ENCODE assay signal across 17 mouse cellular contexts in the genomic region with DNA sequence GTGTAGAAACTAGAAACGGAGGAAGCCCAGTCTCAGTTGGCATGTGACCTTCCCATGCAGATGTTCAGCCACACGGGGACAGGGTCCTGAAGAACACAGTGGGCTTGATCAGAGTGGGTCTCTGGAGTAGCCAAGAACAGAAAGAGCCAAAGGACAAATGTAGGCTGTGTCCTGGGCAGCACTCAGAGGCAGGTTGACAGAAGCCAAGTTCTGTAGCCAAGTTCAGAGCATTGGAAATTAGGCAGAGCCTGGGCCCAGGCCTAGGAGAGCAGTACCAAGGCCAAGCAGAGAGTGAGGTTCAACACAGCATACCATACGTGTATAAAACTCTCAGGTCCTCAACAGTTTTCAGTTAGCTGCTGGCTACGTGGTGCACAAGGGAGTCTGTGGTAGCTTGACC.
A peak's percentile ranks its signal among the peaks of the same experiment; 100 is the strongest.
DNase-seq lines count a peak whose midpoint lies in the region; TF ChIP-seq lines count a peak whose summit lies in the region.
"Had no signal": no experiment of that assay in that cellular context is flagged by ENCODE, and none has a peak within 500 bp of the region (broad histone marks: within the 10 kb centered on the region; RNA-seq: fewer than 3 reads in every experiment).

No protein-coding gene starts in this region.

- no peak overlapping the region for H3K4me3 ChIP-seq in layer of hippocampus, adult 2 months
- H3K4me3 ChIP-seq: hindbrain, embryonic 15.5 days; kidney, embryonic 15.5 days; limb, embryonic 10.5 days; midbrain, embryonic 12.5 days had no signal

- no peak for TF ChIP-seq CTCF in layer of hippocampus, adult 2 months (conservative IDR thresholded peaks at IDR 0.05)

- DNase-seq in cerebellum, adult 9-10 months, result peak; percentile 30
- no peak for DNase-seq in cerebellum, postnatal 4 days (ENCODE audit: low spot score in 2 of 2)
- peak; percentile 23 for DNase-seq in gastrocnemius, postnatal 25 days
- DNase-seq in gastrocnemius, postnatal 10 days, result no peak
- no peak for DNase-seq in layer of hippocampus, adult 2 months (ENCODE audit: low spot score in 2 of 2)
- no peak for DNase-seq in layer of hippocampus, postnatal 25 days (ENCODE audit: extremely low spot score in 1 of 2, low spot score in 1 of 2)
- peak; percentile 36 to 37 for DNase-seq in cerebellum, postnatal 25 days
- DNase-seq: adrenal gland, postnatal 36 days; kidney, postnatal 4 days; liver, postnatal 0 days; lung, postnatal 10 days; spleen, adult 18-20 months; thymus, postnatal 36 days had no signal

- peak overlapping the region; percentile 54; the same call in 1 of the 2 replicates for H3K27ac ChIP-seq in layer of hippocampus, adult 2 months
- H3K27ac ChIP-seq: hindbrain, embryonic 15.5 days; kidney, embryonic 15.5 days; limb, embryonic 10.5 days; midbrain, embryonic 12.5 days had no signal

Comparison
In these comparisons a context has a peak if more than half of its experiments do, and no peak if none do; other contexts are left out.
1. DNase-seq: peak in cerebellum, adult 9-10 months (single experiment), gastrocnemius, postnatal 25 days (single experiment) and cerebellum, postnatal 25 days (2 of 2); none in cerebellum, postnatal 4 days (0 of 2), gastrocnemius, postnatal 10 days (single experiment), layer of hippocampus, adult 2 months (0 of 2) and layer of hippocampus, postnatal 25 days (0 of 2).